8 mouse cellular contexts compared by ENCODE assay signal in genomic region chr5:52190371-52191179, GRCm38 (mm10). TPM values are rescaled to one million over a fixed set of nuclear protein-coding genes. Genes with fewer than 3 reads are reported as not detected.
DNase-seq lines count a peak whose midpoint lies in the region; ATAC-seq and TF ChIP-seq lines count a peak whose summit lies in the region.

Gene Dhx15, minus strand, starts transcription at chr5:52190514.

- H3K4me3 ChIP-seq in cortical plate, adult 2 months (ENCODE audit: insufficient read depth, low read length) = peak within 1 kb of the TSS; percentile 68
- H3K4me3 ChIP-seq in megakaryocyte, embryonic 14.5 days (replicated peaks) = peak within 1 kb of the TSS; percentile 98

- DNase-seq in gastrocnemius, adult 8-10 months (ENCODE audit: low spot score in 2 of 2) = peak; percentile 86 to 87
- DNase-seq in hindlimb bud, embryonic 11.5 days (ENCODE audit: extremely low spot score, low read depth, low spot score) = peak; percentile 88
- peak; percentile 75 to 91 for DNase-seq in left cerebral cortex, adult 8-10 months (ENCODE audit: low spot score in 2 of 2)
- peak; percentile 96 to 97 for DNase-seq in right cerebral cortex, postnatal 10 days (ENCODE audit: low spot score in 2 of 2)
- DNase-seq in urinary bladder, postnatal 25 days (ENCODE audit: low spot score) = peak; percentile 83

- H3K9me3 ChIP-seq in megakaryocyte, embryonic 14.5 days = no peaks in the 10 kb centered on the region

- H3K4me1 ChIP-seq in cortical plate, adult 2 months (ENCODE audit: control insufficient read depth, insufficient read depth, low read length) = no peaks in the 10 kb centered on the region; the same call in 1 of the 2 replicates
- H3K4me1 ChIP-seq in megakaryocyte, embryonic 14.5 days = peaks cover 51% of the 10 kb centered on the region

- peak within 1 kb of the TSS; percentile 92 for H3K27ac ChIP-seq in cortical plate, adult 2 months (ENCODE audit: insufficient read depth, low read length)

- no peak for TF ChIP-seq CTCF in cortical plate, adult 2 months (IDR thresholded peaks at IDR 0.05; ENCODE audit: extremely low read depth, insufficient read depth, low read length)

- peak; percentile 89 for ATAC-seq in activated CD4-positive, CD25-positive, alpha-beta regulatory T cell, adult 4 months

- no peaks in the 10 kb centered on the region for H3K27me3 ChIP-seq in megakaryocyte, embryonic 14.5 days (replicated peaks)

- peak; percentile 87 for TF ChIP-seq POLR2A in cortical plate, adult 2 months (IDR thresholded peaks at IDR 0.05; ENCODE audit: extremely low read depth, insufficient read depth, low read length)

- peaks cover 26% of the 10 kb centered on the region for H3K36me3 ChIP-seq in megakaryocyte, embryonic 14.5 days (replicated peaks; ENCODE audit: low read length)

RNA-seq across cellular contexts. Expression of gene Dhx15, which starts in this region (rescaled TPM):
- 100 to 1,000 TPM in 1 of 2 experiments, 10 to 100 TPM in 1; 87.2 to 103 TPM for polyA plus RNA-seq in activated CD4-positive, CD25-positive, alpha-beta regulatory T cell, adult 4 months (2017; shearing (Covaris generic))
- polyA plus RNA-seq in cortical plate, adult 2 months (2012; rRNA removed) = 74.9 and 79.3 TPM in 2 replicates
- total RNA-seq in gastrocnemius, adult 8-10 months (2022) = 10 to 100 TPM; 36.4 to 45.5 (median 40.1) TPM
- 10 to 100 TPM; 84.8 to 90.4 (median 87.5) TPM for total RNA-seq in left cerebral cortex, adult 8-10 months (2022)
- 19.9 and 28.9 TPM in 2 replicates for polyA plus RNA-seq in megakaryocyte, embryonic 14.5 days (2012; ENCODE audit: insufficient read depth, low replicate concordance)

Comparison
In these comparisons a context has a peak if more than half of its experiments do, and no peak if none do; other contexts are left out.
1. Peak in every context shown above with its lines: DNase-seq, ATAC-seq, H3K4me3 ChIP-seq and H3K27ac ChIP-seq.